Mouse (Mus musculus) hindbrain, embryonic 14.5 days (tissue): ENCODE data around the gene Gm4181. TPM values are rescaled to one million over a fixed set of nuclear protein-coding genes. Genes with fewer than 3 reads are reported as not detected.
"Not testable (repeated sequence)": the region's sequence is repeated elsewhere in the genome, so short reads cannot be mapped to it uniquely, and the experiment has no call there.

Experiments used
- ATAC-seq: fragments of 200-750 bp; cut with Nextera tagmentation; 2 replicates; pipeline ENCODE4 v1.8.0; 2017; ENCODE audit warnings: moderate number of reproducible peaks, mild to moderate bottlenecking, moderate TSS enrichment, moderate library complexity; ENCODE audit not compliant: low FRiP score
- DNase-seq: peaks from one replicate; pipeline ENCODE4 v3.0.0-alpha.2; 2015; ENCODE audit warnings: low spot score
- H3K27ac ChIP-seq: fragments of 300-500 bp; sonication (generic); 2 replicates; pipeline ENCODE4 v1.5.1; 2014; ENCODE audit warnings: mild to moderate bottlenecking, moderate library complexity
- H3K27me3 ChIP-seq: fragments of 300-500 bp; sonication (generic); 2 replicates; pipeline ENCODE4 v1.6.1; 2014; ENCODE audit warnings: mild to moderate bottlenecking, low read length, mixed read lengths; ENCODE audit not compliant: control insufficient read depth, insufficient read depth
- H3K36me3 ChIP-seq: fragments of 300-500 bp; sonication (generic); replicated peaks from 2 replicates; pipeline ENCODE4 v1.6.1; 2014; ENCODE audit not compliant: control insufficient read depth, insufficient read depth
- H3K4me1 ChIP-seq: fragments of 300-500 bp; sonication (generic); replicated peaks from 2 replicates; pipeline ENCODE4 v1.6.1; 2014; ENCODE audit warnings: antibody characterized with exemption, low read length, mixed read lengths; ENCODE audit not compliant: control insufficient read depth, insufficient read depth
- H3K4me2 ChIP-seq: fragments of 300-500 bp; sonication (generic); replicated peaks from 2 replicates; pipeline ENCODE4 v1.6.1; 2014; ENCODE audit warnings: mild to moderate bottlenecking, moderate library complexity
- H3K4me3 ChIP-seq: fragments of 300-500 bp; sonication (generic); replicated peaks from 2 replicates; pipeline ENCODE4 v1.5.1; 2014; ENCODE audit warnings: mild to moderate bottlenecking, low read length
- H3K9ac ChIP-seq: fragments of 300-500 bp; sonication (generic); 2 replicates; pipeline ENCODE4 v1.6.1; 2014
- H3K9me3 ChIP-seq: fragments of 300-500 bp; sonication (generic); 2 replicates; pipeline ENCODE4 v1.6.1; 2016; ENCODE audit warnings: low read length; ENCODE audit not compliant: control insufficient read depth
- WGBS: fragments of 180-500 bp; shearing (Covaris S2); extraction: QIAGEN DNeasy Blood & Tissue Kit; methylation state at CpG from one replicate; pipeline ENCODE4 v1.1.7; 2014; 5-methylcytosine and 5-hydroxymethylcytosine counted together
- polyA plus RNA-seq: library from polyadenylated mRNA; unstranded; fragments of >200 nt; fragmentation: Nextera tagmentation; extraction: Ambion mirVana; gene quantifications from 2 replicates; pipeline ENCODE4 v1.2.1, GENCODE M21; 2014

Gene Gm4181
- not detected in 2 replicates for polyA plus RNA-seq

DNA sequence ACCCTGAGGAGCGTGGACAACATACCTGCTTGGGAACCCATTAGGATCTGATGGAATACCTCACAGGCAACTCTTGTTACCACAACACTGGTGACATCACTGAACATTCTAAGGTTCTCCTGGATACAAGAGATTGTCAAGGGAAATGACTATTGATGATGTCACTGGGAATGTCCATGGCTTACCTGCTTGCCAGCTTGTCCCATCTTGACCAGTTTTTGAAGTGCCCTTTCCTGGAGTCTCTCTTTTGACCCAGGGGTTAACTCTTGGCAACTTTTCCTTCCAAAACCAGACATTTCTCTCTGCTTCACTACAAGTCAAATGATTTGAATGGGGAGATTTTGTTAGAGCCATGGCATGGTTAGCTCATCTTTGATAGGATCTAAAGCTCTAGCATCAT, at the start of gene Gm4181:
Gene Gm4181, minus strand, starts transcription at position 101 of the 400 bp plus-strand sequence.
- not testable (repeated sequence) for H3K4me2 ChIP-seq, H3K9me3 ChIP-seq, H3K36me3 ChIP-seq, H3K4me1 ChIP-seq, DNase-seq, ATAC-seq, H3K4me3 ChIP-seq, H3K9ac ChIP-seq, H3K27ac ChIP-seq, H3K27me3 ChIP-seq
- WGBS, result 100% methylated on average over 1 of the region's 1 CpGs

DNA sequence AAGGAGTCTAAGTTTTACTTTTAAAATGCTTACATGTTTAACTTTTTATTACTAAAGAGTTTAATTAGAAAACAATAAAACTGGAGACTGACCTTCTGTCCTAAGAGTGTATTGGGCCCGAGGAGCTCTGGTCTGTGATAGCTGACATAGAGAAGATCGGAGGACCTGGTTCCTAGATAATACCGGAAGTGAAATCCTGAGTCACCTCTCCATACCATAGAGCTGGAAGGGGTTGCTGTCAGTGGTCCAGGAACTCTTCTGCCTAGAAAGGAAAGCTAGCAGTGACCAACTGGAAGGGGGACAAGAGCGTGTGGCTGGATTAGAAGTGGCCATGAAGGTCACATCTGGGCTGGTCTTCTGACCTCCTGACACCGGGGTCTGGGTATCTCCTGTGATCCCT, 41.8 kb upstream of the Gm4181 start:
- no peak for ATAC-seq
- H3K4me2 ChIP-seq, result no peak overlapping the region
- WGBS, result 94% methylated on average over 5 of the region's 5 CpGs
- no peaks in the 10 kb centered on the region for H3K4me1 ChIP-seq
- H3K9me3 ChIP-seq, result no peaks in the 10 kb centered on the region
- no peaks in the 10 kb centered on the region for H3K27me3 ChIP-seq
- no peak overlapping the region for H3K9ac ChIP-seq
- H3K36me3 ChIP-seq, result no peaks in the 10 kb centered on the region
- DNase-seq, result no peak
- no peak overlapping the region for H3K4me3 ChIP-seq
- H3K27ac ChIP-seq, result no peak overlapping the region

DNA sequence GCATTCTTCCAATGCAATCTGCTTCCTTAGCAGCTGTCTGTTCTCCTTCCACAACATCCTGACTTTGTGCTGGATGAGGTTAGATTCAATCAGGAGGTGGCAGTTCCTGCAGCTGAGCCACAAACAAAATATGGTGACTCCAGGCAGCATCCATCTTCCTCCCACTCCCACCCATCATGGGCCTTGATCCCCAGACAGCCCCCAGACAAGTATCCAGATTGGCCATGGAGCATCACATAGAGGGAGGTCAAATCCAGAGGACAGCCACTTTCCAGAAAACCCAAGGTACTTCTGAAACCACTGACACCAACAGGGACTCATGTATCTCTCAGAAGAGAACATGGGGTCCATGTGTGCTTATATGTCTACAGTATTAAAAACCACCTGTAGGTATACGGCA, 3.0 kb downstream of the Gm4181 start:
- H3K27ac ChIP-seq, DNase-seq, H3K4me3 ChIP-seq, ATAC-seq, H3K27me3 ChIP-seq, H3K4me2 ChIP-seq, H3K9ac ChIP-seq, H3K9me3 ChIP-seq, H3K4me1 ChIP-seq, H3K36me3 ChIP-seq: not testable (repeated sequence)
- 94% methylated on average over 1 of the region's 1 CpGs for WGBS

DNA sequence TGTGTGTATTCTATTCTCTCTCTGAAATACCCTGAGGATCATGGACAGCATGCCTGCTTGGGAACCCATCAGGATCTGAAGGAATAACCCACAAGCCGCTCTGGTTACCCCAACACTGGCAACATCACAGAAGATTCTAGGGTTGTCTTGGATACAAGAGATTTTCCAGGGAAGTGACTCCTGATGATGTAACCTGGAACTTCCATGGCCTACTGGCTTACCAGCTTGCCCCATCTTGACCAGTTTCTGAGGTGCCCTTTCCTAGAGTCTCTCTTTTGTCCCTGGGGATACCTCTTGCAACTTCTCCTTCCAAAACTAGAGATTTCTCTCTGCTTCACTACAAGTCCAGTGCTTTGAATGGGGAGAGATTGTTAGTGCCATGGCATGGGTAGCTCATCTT, 24.3 kb downstream of the Gm4181 start, which contains the start of gene Gm17078:
Gene Gm17078, minus strand, starts transcription at position 101 of the 400 bp plus-strand sequence.
- Histone ChIP-seq H3K4me3 (no peak within 1 kb of the TSS), H3K9me3 (no peaks in the 10 kb centered on the region), H3K27ac (no peak within 1 kb of the TSS), H3K4me1 (no peaks in the 10 kb centered on the region), H3K9ac (no peak within 1 kb of the TSS), H3K36me3 (no peaks in the 10 kb centered on the region), H3K27me3 (no peaks in the 10 kb centered on the region), H3K4me2 (no peak within 1 kb of the TSS)
- ATAC-seq (no peak), DNase-seq (no peak)
- WGBS, result 94% methylated on average over 1 of the region's 1 CpGs

DNA sequence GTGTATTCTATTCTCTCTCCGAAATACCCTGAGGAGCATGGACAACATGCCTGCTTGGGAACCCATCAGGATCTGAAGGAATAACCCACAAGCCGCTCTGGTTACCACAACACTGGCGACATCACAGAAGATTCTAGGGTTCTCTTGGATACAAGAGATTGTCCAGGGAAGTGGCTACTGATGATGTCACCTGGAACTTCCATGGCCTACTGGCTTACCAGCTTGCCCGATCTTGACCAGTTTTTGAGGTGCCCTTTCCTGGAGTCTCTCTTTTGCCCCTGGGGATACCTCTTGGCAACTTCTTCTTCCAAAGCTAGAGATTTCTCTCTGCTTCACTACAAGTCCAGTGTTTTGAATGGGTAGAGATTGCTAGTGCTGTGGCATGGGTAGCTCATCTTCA, 43.4 kb downstream of the Gm4181 start, which contains the start of gene Gm17174:
Gene Gm17174, minus strand, starts transcription at position 101 of the 400 bp plus-strand sequence.
- not testable (repeated sequence) for DNase-seq, H3K27me3 ChIP-seq, H3K27ac ChIP-seq, H3K36me3 ChIP-seq, H3K4me3 ChIP-seq, H3K4me1 ChIP-seq, H3K9me3 ChIP-seq, ATAC-seq, H3K4me2 ChIP-seq, H3K9ac ChIP-seq
- WGBS, result 95% methylated on average over 4 of the region's 4 CpGs

Other genes with a start within 250 kb of the Gm4181 start
- not detected in 2 replicates for gene Vmn2r88, start 224.8 kb downstream of the Gm4181 start, polyA plus RNA-seq
- not detected in 2 replicates for gene Vmn2r89, start 183.8 kb downstream of the Gm4181 start, polyA plus RNA-seq
- gene Gm5622, start 82.9 kb downstream of the Gm4181 start, polyA plus RNA-seq, result not detected in 2 replicates
- gene Gm17175, start 61.6 kb downstream of the Gm4181 start, polyA plus RNA-seq, result not detected in 2 replicates
- gene Gm17174, start 43.5 kb downstream of the Gm4181 start, polyA plus RNA-seq, result not detected in 2 replicates
- gene Gm17078, start 24.4 kb downstream of the Gm4181 start, polyA plus RNA-seq, result not detected in 2 replicates
- not detected in 2 replicates for gene Gm17079, start 59.8 kb upstream of the Gm4181 start, polyA plus RNA-seq
- gene Gm5800, start 81.5 kb upstream of the Gm4181 start, polyA plus RNA-seq, result not detected in 2 replicates
- gene Ang4, start 137.9 kb upstream of the Gm4181 start, polyA plus RNA-seq, result not detected in 2 replicates
- not detected in 2 replicates for gene AY358078, start 164.4 kb upstream of the Gm4181 start, polyA plus RNA-seq
- not detected in 2 replicates for gene Ear6, start 218.0 kb upstream of the Gm4181 start, polyA plus RNA-seq
- gene Mettl17, start 249.2 kb upstream of the Gm4181 start, polyA plus RNA-seq, result 76.0 and 87.5 TPM in 2 replicates